Mouse (Mus musculus) CH12.LX (cell line): ENCODE measurements around the gene Pax5. TPM values are rescaled to one million over a fixed set of nuclear protein-coding genes. Genes with fewer than 3 reads are reported as not detected.

Source experiments
- DNase-seq: peaks from one replicate; pipeline ENCODE4 v3.0.0-alpha.2; 2013; ENCODE audit errors: extremely low read depth
- H3K27ac ChIP-seq: 2 replicates; pipeline ENCODE4 v1.5.1; 2012; ENCODE audit warnings: low read depth, mild to moderate bottlenecking, control low read depth, moderate library complexity; ENCODE audit not compliant: insufficient read depth
- H3K27me3 ChIP-seq: replicated peaks from 2 replicates; pipeline ENCODE3; 2012; ENCODE audit warnings: inconsistent platforms
- H3K36me3 ChIP-seq, 2 experiments: replicated peaks in 1 of 2; 2 replicates each; pipeline versions ENCODE3 to v1.6.1; 2012; ENCODE audit warnings: inconsistent platforms in 1 of 2, low read length in 1 of 2, mild to moderate bottlenecking in 1 of 2, mixed read lengths in 1 of 2, moderate library complexity in 1 of 2; ENCODE audit not compliant: control insufficient read depth in 1 of 2, insufficient read depth in 1 of 2
- H3K4me1 ChIP-seq, 2 experiments: 2 replicates each; pipeline ENCODE4 v1.6.1; 2012; ENCODE audit warnings: inconsistent platforms in 1 of 2, moderate library complexity in 1 of 2; ENCODE audit not compliant: insufficient read depth in 2 of 2, control insufficient read depth in 1 of 2
- H3K4me2 ChIP-seq: 2 replicates; pipeline ENCODE4 v1.6.1; 2012; ENCODE audit warnings: low read depth, mild to moderate bottlenecking, control low read depth; ENCODE audit not compliant: poor library complexity, insufficient read depth, severe bottlenecking
- H3K4me3 ChIP-seq, 3 experiments: fragments of 150-350 bp in 1 of 3; sonication (generic) in 1 of 3; replicated peaks in 1 of 3; 2 replicates each; pipeline versions ENCODE3 to v1.5.1; 2011 to 2012; ENCODE audit warnings: low read depth in 2 of 3, low read length in 2 of 3, mild to moderate bottlenecking in 2 of 3, moderate library complexity in 2 of 3, control low read depth in 1 of 3, improper control_type of control experiment in 1 of 3, inconsistent platforms in 1 of 3, mixed read lengths in 1 of 3; ENCODE audit not compliant: poor library complexity in 1 of 3
- H3K79me2 ChIP-seq: replicated peaks from 2 replicates; pipeline ENCODE4 v1.6.1; 2012; ENCODE audit warnings: mild to moderate bottlenecking, moderate library complexity; ENCODE audit not compliant: control insufficient read depth, poor library complexity, insufficient read depth, severe bottlenecking; ENCODE audit errors: extremely low read depth
- H3K9ac ChIP-seq: 2 replicates; pipeline ENCODE4 v1.6.1; 2012; ENCODE audit warnings: low read depth, mild to moderate bottlenecking, control low read depth, moderate library complexity; ENCODE audit not compliant: insufficient read depth
- H3K9me3 ChIP-seq: replicated peaks from 2 replicates; pipeline ENCODE3; 2012; ENCODE audit warnings: low read length, inconsistent platforms, mixed read lengths
- BHLHE40 ChIP-seq: IDR thresholded peaks from 2 replicates; pipeline ENCODE4 v1.6.1; 2011; ENCODE audit warnings: mild to moderate bottlenecking, low read depth, low read length, improper control_type of control experiment
- CHD2 ChIP-seq: IDR thresholded peaks from 2 replicates; pipeline ENCODE4 v1.6.1; 2011; ENCODE audit warnings: low read length, improper control_type of control experiment
- CTCF ChIP-seq, 2 experiments: IDR thresholded peaks in 1 of 2; conservative IDR thresholded peaks in 1 of 2; 2 replicates each; pipeline ENCODE4 v1.5.1; 2011 to 2012; ENCODE audit warnings: low read depth in 2 of 2, low read length in 2 of 2, improper control_type of control experiment in 1 of 2, inconsistent platforms in 1 of 2, mild to moderate bottlenecking in 1 of 2, moderate library complexity in 1 of 2
- ELF1 ChIP-seq: IDR thresholded peaks from 2 replicates; pipeline ENCODE4 v1.6.1; 2014; ENCODE audit warnings: low read depth, mild to moderate bottlenecking, inconsistent platforms, low read length, improper control_type of control experiment
- JUN ChIP-seq: IDR thresholded peaks from 2 replicates; pipeline ENCODE4 v1.6.1; 2011; ENCODE audit warnings: low read depth, mild to moderate bottlenecking, low read length, improper control_type of control experiment, moderate library complexity; ENCODE audit not compliant: insufficient read depth
- MAX ChIP-seq: IDR thresholded peaks from 2 replicates; pipeline ENCODE4 v1.6.1; 2011; ENCODE audit warnings: low read length, improper control_type of control experiment
- MEF2A ChIP-seq: IDR thresholded peaks from 2 replicates; pipeline ENCODE4 v1.6.1; 2014; ENCODE audit warnings: low read depth, mild to moderate bottlenecking, inconsistent platforms, low read length, improper control_type of control experiment, borderline replicate concordance
- MXI1 ChIP-seq: IDR thresholded peaks from 2 replicates; pipeline ENCODE4 v1.6.1; 2011; ENCODE audit warnings: mild to moderate bottlenecking, low read depth, low read length, improper control_type of control experiment
- POLR2A ChIP-seq: IDR thresholded peaks from 2 replicates; pipeline ENCODE4 v1.6.1; 2011; ENCODE audit warnings: low read depth, mild to moderate bottlenecking, improper control_type of control experiment, low read length
- RAD21 ChIP-seq: IDR thresholded peaks from 2 replicates; pipeline ENCODE4 v1.6.1; 2011; ENCODE audit warnings: low read depth, mild to moderate bottlenecking, low read length, improper control_type of control experiment, moderate library complexity
- RCOR1 ChIP-seq: conservative IDR thresholded peaks from 2 replicates; pipeline ENCODE4 v1.6.1; 2012; ENCODE audit warnings: low read depth, mild to moderate bottlenecking, inconsistent platforms, low read length, improper control_type of control experiment
- SIN3A ChIP-seq: IDR thresholded peaks from 2 replicates; pipeline ENCODE4 v1.6.1; 2012; ENCODE audit warnings: low read length, improper control_type of control experiment, inconsistent platforms
- SMC3 ChIP-seq: IDR thresholded peaks from 2 replicates; pipeline ENCODE4 v1.6.1; 2011; ENCODE audit warnings: low read depth, low read length, improper control_type of control experiment
- TBP ChIP-seq: conservative IDR thresholded peaks from 2 replicates; pipeline ENCODE4 v1.6.1; 2011; ENCODE audit warnings: low read depth, low read length, improper control_type of control experiment
- TCF12 ChIP-seq: IDR thresholded peaks from 2 replicates; pipeline ENCODE4 v1.6.1; 2014; ENCODE audit warnings: low read depth, mild to moderate bottlenecking, inconsistent platforms, low read length, improper control_type of control experiment
- UBTF ChIP-seq: IDR thresholded peaks from 2 replicates; pipeline ENCODE4 v1.6.1; 2012; ENCODE audit warnings: low read depth, mild to moderate bottlenecking, inconsistent platforms, low read length, improper control_type of control experiment, moderate library complexity
- USF2 ChIP-seq: conservative IDR thresholded peaks from 2 replicates; pipeline ENCODE4 v1.6.1; 2011; ENCODE audit warnings: low read depth, low read length, improper control_type of control experiment
- dilution Hi-C: fragments of 300-500 bp; cut with MboI; formaldehyde crosslinking; loops from 2 replicates; pipeline ENCODE4 v1.14.3; 2020; ENCODE audit warnings: low sequenced_read_pairs; ENCODE audit not compliant: extremely low pct_unique_long_range_greater_than_20kb, extremely low pct_ligation_motif_present
- in situ Hi-C: fragments of 300-500 bp; cut with MboI; formaldehyde crosslinking; loops from 3 replicates; pipeline ENCODE4 v1.14.3; 2019; ENCODE audit warnings: low sequenced_read_pairs, low pct_ligation_motif_present, low pct_unique_long_range_greater_than_20kb, mixed read lengths
- polyA plus RNA-seq: library from polyadenylated mRNA; unstranded; fragments of >175 nt; gene quantifications from 2 replicates; pipeline ENCODE4 v1.2.1, GENCODE M21; 2012; ENCODE audit warnings: low read depth; ENCODE audit not compliant: insufficient read length
- total RNA-seq, 2 experiments: library from RNA; depleted of rRNA; stranded (reverse); fragments of 300-350 nt in 1 of 2; fragments of >200 nt in 1 of 2; gene quantifications; 2 replicates each; pipeline ENCODE4 v1.2.3; 2012 to 2014

Gene Pax5
- total and polyA plus RNA-seq, 3 experiments, result 13.5 to 57.4 (median 21.8) TPM

DNA sequence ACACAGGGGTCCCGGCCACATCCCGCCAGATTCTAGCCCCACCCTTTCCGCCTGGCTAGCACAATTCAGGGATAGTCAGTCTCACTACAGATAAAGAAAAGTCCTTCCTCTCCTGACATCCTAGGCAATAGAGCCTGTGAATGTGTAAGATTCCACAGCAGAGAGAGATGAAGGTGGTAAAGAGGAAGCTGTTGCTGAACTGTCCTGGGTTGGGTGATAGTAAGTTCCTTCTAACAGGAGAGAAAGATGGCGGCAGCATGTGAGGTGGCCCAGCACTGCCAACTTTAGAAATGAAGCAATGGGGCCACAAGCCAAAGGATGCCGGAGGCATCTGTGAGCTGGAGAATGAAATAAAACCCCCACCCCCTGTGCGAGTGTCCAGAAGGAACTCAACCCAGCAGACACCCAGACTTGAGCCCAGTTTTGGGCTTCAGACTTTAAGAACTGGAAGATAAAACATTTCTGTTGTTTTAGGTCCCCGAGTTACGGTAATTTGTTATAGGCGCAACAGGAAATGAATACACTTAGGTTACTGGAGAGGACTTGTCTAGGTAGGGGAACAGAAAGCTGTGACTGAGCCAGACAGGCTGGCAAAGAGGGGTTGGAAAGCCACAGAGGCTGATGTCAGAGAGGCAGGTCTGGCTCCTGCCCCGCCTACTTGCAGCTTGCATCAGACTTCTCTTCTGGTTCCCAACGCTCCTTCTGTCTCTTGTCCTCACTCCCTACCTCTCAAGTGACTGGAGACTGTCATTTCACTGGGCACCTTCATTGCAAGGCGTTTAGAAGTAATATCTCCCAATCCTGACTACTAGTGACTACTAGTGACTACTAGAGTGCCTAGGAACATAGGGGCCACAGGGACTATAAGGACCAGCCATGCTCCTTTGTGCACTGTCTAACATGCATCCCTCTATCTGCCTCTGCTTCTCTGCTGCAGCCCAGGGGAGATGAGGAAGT is 144.9 kb downstream of the Pax5 start (continued):
- TF ChIP-seq MAX, result no peak; the same call in 1 of the 2 replicates
- peak; percentile 61; the same call in 1 of the 2 replicates for TF ChIP-seq RCOR1
- peak; percentile 38 for TF ChIP-seq JUN
- TF ChIP-seq CTCF (conservative IDR thresholded peaks at IDR 0.05 in 1 of 2, IDR thresholded peaks at IDR 0.05 in 1 of 2; ENCODE audit: low read depth in 2 of 2, low read length in 2 of 2), result no peak
- TF ChIP-seq TCF12, result peak; percentile 82
- TF ChIP-seq MEF2A, result peak; percentile 71
- TF ChIP-seq MXI1, result peak; percentile 77

GRCm38 (mm10) chr4:44564602-44565001 is 145.7 kb downstream of the Pax5 start:
- Histone ChIP-seq H3K36me3 (peaks cover 38 to 84% of the 10 kb centered on the region in 2 experiments), H3K27ac (peak overlapping the region; percentile 90), H3K9me3 (no peaks in the 10 kb centered on the region), H3K9ac (peak overlapping the region; percentile 52; the same call in 1 of the 2 replicates), H3K4me1 (peaks cover 8 to 53% of the 10 kb centered on the region in 2 experiments), H3K4me3 (no peak overlapping the region), H3K4me2 (peak overlapping the region; percentile 71), H3K27me3 (no peaks in the 10 kb centered on the region), H3K79me2 (no peaks in the 10 kb centered on the region)
- TF ChIP-seq SIN3A, result 0 out of 2 replicates have a peak, but pooled peaks have one; percentile 28
- TF ChIP-seq CHD2, result no peak
- peak; percentile 86 for TF ChIP-seq SMC3
- TF ChIP-seq BHLHE40, result no peak
- TF ChIP-seq RAD21, result peak; percentile 84
- TF ChIP-seq TCF12, result peak; percentile 66
- no peak for TF ChIP-seq ELF1
- TF ChIP-seq UBTF, result no peak
- no peak for TF ChIP-seq TBP
- TF ChIP-seq POLR2A, result peak; percentile 34; the same call in 1 of the 2 replicates
- TF ChIP-seq CTCF (conservative IDR thresholded peaks at IDR 0.05 in 1 of 2, IDR thresholded peaks at IDR 0.05 in 1 of 2; ENCODE audit: low read depth in 2 of 2, low read length in 2 of 2), result peak; percentile 43 to 86; a peak in 3 of 4 replicates
- peak; percentile 86 for DNase-seq
- in situ Hi-C loops, result loop anchor here (25.0 kb wide), 1 partner anchor 348 kb away; no protein-coding TSS in a partner anchor
- dilution Hi-C loops, result no loop called here

- H3K79me2 ChIP-seq, result no peaks in the 10 kb centered on the region
- in situ Hi-C loops, result loop anchor here (25.0 kb wide), 1 partner anchor 351 kb away; no protein-coding TSS in a partner anchor
- no peaks in the 10 kb centered on the region for H3K27me3 ChIP-seq
- H3K4me1 ChIP-seq, result peaks cover 3 to 26% of the 10 kb centered on the region in 2 experiments
- no peak for DNase-seq
- no peak overlapping the region for H3K9ac ChIP-seq
- no peak overlapping the region for H3K27ac ChIP-seq
- H3K9me3 ChIP-seq, result peaks cover 22% of the 10 kb centered on the region
- no peak for TF ChIP-seq USF2
- TF ChIP-seq, all 38 proteins: peak for 0
- H3K4me2 ChIP-seq, result no peak overlapping the region
- H3K36me3 ChIP-seq, result peaks cover 40 to 85% of the 10 kb centered on the region in 2 experiments
- H3K4me3 ChIP-seq, result no peak overlapping the region
- dilution Hi-C loops, result no loop called here
These were observed 149.3 kb downstream of the Pax5 start for GRCm38 (mm10) chr4:44560956-44561355.
